Comparison of ENCODE assay signal across 24 mouse cellular contexts in genomic region chr15:62055011-62055410, GRCm38 (mm10).
DNase-seq lines count a peak whose midpoint lies in the region; ATAC-seq and TF ChIP-seq lines count a peak whose summit lies in the region.
"Had no signal": no experiment of that assay in that cellular context is flagged by ENCODE, and none has a peak within 500 bp of the region (broad histone marks: within the 10 kb centered on the region; RNA-seq: fewer than 3 reads in every experiment).

No protein-coding gene starts in this region.

- no peaks in the 10 kb centered on the region for H3K9me3 ChIP-seq in liver, embryonic 15.5 days (replicated peaks)
- H3K9me3 ChIP-seq in liver, postnatal 0 days (ENCODE audit: low read length) = no peaks in the 10 kb centered on the region
- H3K9me3 ChIP-seq in intestine, embryonic 16.5 days (ENCODE audit: control insufficient read depth, low read length) = peaks cover 2% of the 10 kb centered on the region; the same call in 1 of the 2 replicates
- no peaks in the 10 kb centered on the region for H3K9me3 ChIP-seq in stomach, postnatal 0 days (ENCODE audit: control insufficient read depth, low read length)
- H3K9me3 ChIP-seq in midbrain, embryonic 11.5 days (ENCODE audit: control insufficient read depth, low read length) = no peaks in the 10 kb centered on the region
- H3K9me3 ChIP-seq: forebrain, embryonic 10.5 days; heart, embryonic 12.5 days; heart, embryonic 15.5 days; hindbrain, embryonic 10.5 days had no signal

- intact Hi-C loops in gastrocnemius, postnatal 14 days (cut with DNase I; ENCODE audit: low total_unique reads) = no loop called here

- no peak overlapping the region for H3K4me3 ChIP-seq in liver, embryonic 15.5 days (replicated peaks)
- no peak overlapping the region for H3K4me3 ChIP-seq in liver, postnatal 0 days (ENCODE audit: low read depth, low read length)
- H3K4me3 ChIP-seq in intestine, embryonic 16.5 days (ENCODE audit: low read length) = no peak overlapping the region
- H3K4me3 ChIP-seq in stomach, postnatal 0 days (ENCODE audit: low read depth, low read length) = no peak overlapping the region
- no peak overlapping the region for H3K4me3 ChIP-seq in midbrain, embryonic 11.5 days (ENCODE audit: low read depth, low read length)
- H3K4me3 ChIP-seq: forebrain, embryonic 10.5 days; gastrocnemius, adult 2 months; heart, embryonic 12.5 days; heart, embryonic 15.5 days; hindbrain, embryonic 10.5 days; hindbrain, embryonic 13.5 days had no signal

- no peak for DNase-seq in liver, postnatal 0 days
- DNase-seq in stomach, postnatal 0 days (ENCODE audit: low spot score) = no peak
- DNase-seq in gastrocnemius, postnatal 14 days = no peak
- no peak for DNase-seq in midbrain, embryonic 11.5 days (ENCODE audit: low spot score, missing footprints)
- DNase-seq: adrenal gland, postnatal 10 days; adrenal gland, postnatal 36 days; cerebellum, adult 18-20 months; cerebellum, adult 9-10 months; cerebellum, postnatal 14 days; forebrain, postnatal 0 days; gastrocnemius, adult 2 months; gastrocnemius, postnatal 25 days; heart, adult 18-20 months; heart, postnatal 10 days; heart, postnatal 36 days had no signal

- no peak for TF ChIP-seq EP300 in liver, postnatal 0 days (IDR thresholded peaks at IDR 0.05; ENCODE audit: low read depth)
- TF ChIP-seq EP300 in stomach, postnatal 0 days (optimal IDR thresholded peaks at IDR 0.05) = no peak

- peaks cover 19% of the 10 kb centered on the region for H3K4me1 ChIP-seq in liver, embryonic 15.5 days (replicated peaks)
- H3K4me1 ChIP-seq in liver, postnatal 0 days (ENCODE audit: insufficient read depth) = peaks cover 11% of the 10 kb centered on the region
- H3K4me1 ChIP-seq in intestine, embryonic 16.5 days (ENCODE audit: control insufficient read depth, insufficient read depth, low read length) = peaks cover 14% of the 10 kb centered on the region; the same call in 1 of the 2 replicates
- H3K4me1 ChIP-seq in stomach, postnatal 0 days (replicated peaks; ENCODE audit: control insufficient read depth, insufficient read depth) = 0 out of 2 replicates have a peak, but pooled peaks cover 2% of the 10 kb centered on the region
- H3K4me1 ChIP-seq in midbrain, embryonic 11.5 days (ENCODE audit: control insufficient read depth, insufficient read depth, low read length) = no peaks in the 10 kb centered on the region
- H3K4me1 ChIP-seq: heart, embryonic 15.5 days; hindbrain, embryonic 13.5 days had no signal

- 0 out of 2 replicates have a peak, but pooled peaks cover 3% of the 10 kb centered on the region for H3K36me3 ChIP-seq in liver, embryonic 15.5 days (replicated peaks)
- H3K36me3 ChIP-seq in liver, postnatal 0 days (replicated peaks; ENCODE audit: insufficient read depth, low read length) = no peaks in the 10 kb centered on the region
- H3K36me3 ChIP-seq in intestine, embryonic 16.5 days (ENCODE audit: control insufficient read depth, insufficient read depth, low read length) = 0 out of 2 replicates have a peak, but pooled peaks cover 3% of the 10 kb centered on the region
- no peaks in the 10 kb centered on the region for H3K36me3 ChIP-seq in stomach, postnatal 0 days (ENCODE audit: control insufficient read depth, insufficient read depth, low read length)
- no peaks in the 10 kb centered on the region for H3K36me3 ChIP-seq in midbrain, embryonic 11.5 days (ENCODE audit: control insufficient read depth, insufficient read depth, low read length)
- H3K36me3 ChIP-seq: heart, embryonic 12.5 days; heart, embryonic 15.5 days; hindbrain, embryonic 10.5 days; hindbrain, embryonic 13.5 days had no signal

- WGBS in liver, embryonic 15.5 days (ENCODE audit: insufficient replicate concordance) = 76% methylated on average over 2 of the region's 2 CpGs
- WGBS in liver, postnatal 0 days (ENCODE audit: insufficient replicate concordance) = 84% methylated on average over 2 of the region's 2 CpGs
- WGBS in intestine, embryonic 16.5 days = 44% methylated on average over 2 of the region's 2 CpGs
- 70% methylated on average over 2 of the region's 2 CpGs for WGBS in stomach, postnatal 0 days
- WGBS in midbrain, embryonic 11.5 days = 91% methylated on average over 2 of the region's 2 CpGs

- TF ChIP-seq CTCF in liver, postnatal 0 days (IDR thresholded peaks at IDR 0.05; ENCODE audit: low read depth) = no peak
- TF ChIP-seq CTCF in stomach, postnatal 0 days (IDR thresholded peaks at IDR 0.05; ENCODE audit: low read depth) = no peak

- ATAC-seq in liver, embryonic 15.5 days (ENCODE audit: insufficient read depth) = no peak
- ATAC-seq in liver, postnatal 0 days = no peak
- ATAC-seq in intestine, embryonic 16.5 days = peak; percentile 27; the same call in 1 of the 2 replicates
- peak; percentile 45; the same call in 1 of the 2 replicates for ATAC-seq in stomach, postnatal 0 days (ENCODE audit: low FRiP score, low TSS enrichment)
- ATAC-seq in midbrain, embryonic 11.5 days (ENCODE audit: low FRiP score) = no peak
- ATAC-seq: forebrain, embryonic 14.5 days; forebrain, postnatal 0 days; hindbrain, embryonic 16.5 days had no signal

- H3K27ac ChIP-seq in liver, embryonic 15.5 days (replicated peaks) = 0 out of 2 replicates have a peak overlapping the region, but pooled peaks have one; percentile 15
- H3K27ac ChIP-seq in liver, postnatal 0 days (ENCODE audit: low read depth) = no peak overlapping the region
- no peak overlapping the region for H3K27ac ChIP-seq in intestine, embryonic 16.5 days (ENCODE audit: low read length)
- no peak overlapping the region for H3K27ac ChIP-seq in stomach, postnatal 0 days (replicated peaks)
- H3K27ac ChIP-seq in midbrain, embryonic 11.5 days (ENCODE audit: low read depth, low read length) = no peak overlapping the region
- H3K27ac ChIP-seq: forebrain, embryonic 10.5 days; gastrocnemius, adult 2 months; heart, embryonic 15.5 days; hindbrain, embryonic 10.5 days; hindbrain, embryonic 13.5 days had no signal

- no peak overlapping the region for H3K4me2 ChIP-seq in liver, embryonic 15.5 days
- H3K4me2 ChIP-seq in liver, postnatal 0 days (ENCODE audit: low read depth, low read length) = no peak overlapping the region
- H3K4me2 ChIP-seq in intestine, embryonic 16.5 days (ENCODE audit: low read depth, low read length) = no peak overlapping the region
- no peak overlapping the region for H3K4me2 ChIP-seq in stomach, postnatal 0 days (replicated peaks; ENCODE audit: low read depth)
- H3K4me2 ChIP-seq in midbrain, embryonic 11.5 days = no peak overlapping the region
- H3K4me2 ChIP-seq: heart, embryonic 12.5 days; heart, embryonic 15.5 days; hindbrain, embryonic 13.5 days had no signal

- no peak overlapping the region for H3K9ac ChIP-seq in liver, embryonic 15.5 days
- H3K9ac ChIP-seq in liver, postnatal 0 days (replicated peaks) = no peak overlapping the region
- H3K9ac ChIP-seq in intestine, embryonic 16.5 days (ENCODE audit: low read depth, low read length) = no peak overlapping the region
- H3K9ac ChIP-seq in stomach, postnatal 0 days (ENCODE audit: low read length) = no peak overlapping the region
- no peak overlapping the region for H3K9ac ChIP-seq in midbrain, embryonic 11.5 days (ENCODE audit: low read length)
- H3K9ac ChIP-seq: forebrain, postnatal 0 days; heart, embryonic 12.5 days; heart, embryonic 15.5 days; hindbrain, embryonic 13.5 days had no signal

- no peaks in the 10 kb centered on the region for H3K27me3 ChIP-seq in liver, embryonic 15.5 days
- H3K27me3 ChIP-seq in liver, postnatal 0 days (ENCODE audit: insufficient read depth, low read length) = no peaks in the 10 kb centered on the region
- H3K27me3 ChIP-seq in intestine, embryonic 16.5 days (replicated peaks; ENCODE audit: control insufficient read depth, insufficient read depth, low read length) = no peaks in the 10 kb centered on the region
- H3K27me3 ChIP-seq in stomach, postnatal 0 days (ENCODE audit: control insufficient read depth, insufficient read depth, low read length) = no peaks in the 10 kb centered on the region
- no peaks in the 10 kb centered on the region for H3K27me3 ChIP-seq in midbrain, embryonic 11.5 days (ENCODE audit: control insufficient read depth, insufficient read depth, low read length)
- H3K27me3 ChIP-seq: heart, embryonic 12.5 days; heart, embryonic 15.5 days; hindbrain, embryonic 13.5 days had no signal

Comparison
In these comparisons a context has a peak if more than half of its experiments do, and no peak if none do; other contexts are left out.
1. ATAC-seq: peak in intestine, embryonic 16.5 days (single experiment) and stomach, postnatal 0 days (single experiment); none in liver, embryonic 15.5 days (single experiment), liver, postnatal 0 days (single experiment) and midbrain, embryonic 11.5 days (single experiment).